Mouse (Mus musculus) ES-E14 (cell line): ENCODE results near the gene Cd9. TPM values are rescaled to one million over a fixed set of nuclear protein-coding genes. Genes with fewer than 3 reads are reported as not detected.
A peak's percentile ranks its signal among the peaks of the same experiment; 100 is the strongest.

Experiments used
- DNase-seq: peaks from one replicate; pipeline ENCODE4 v3.0.0-alpha.2; 2013; ENCODE audit warnings: low read depth, low spot score
- H3K27ac ChIP-seq: 2 replicates; pipeline ENCODE4 v1.5.1; 2012; ENCODE audit warnings: low read depth, mild to moderate bottlenecking, low read length, moderate library complexity, mixed read lengths; ENCODE audit not compliant: poor library complexity, insufficient read depth, severe bottlenecking
- H3K36me3 ChIP-seq: 2 replicates; pipeline ENCODE4 v1.6.1; 2012; ENCODE audit warnings: mild to moderate bottlenecking, low read length, moderate library complexity, mixed read lengths; ENCODE audit not compliant: control insufficient read depth, poor library complexity, insufficient read depth, severe bottlenecking
- H3K4me1 ChIP-seq, 2 experiments: fragments of 150-350 bp in 1 of 2; sonication (generic) in 1 of 2; 2 replicates each; pipeline ENCODE4 v1.6.1; 2012; ENCODE audit warnings: low read length in 2 of 2, mild to moderate bottlenecking in 1 of 2, mixed read lengths in 1 of 2; ENCODE audit not compliant: control insufficient read depth in 2 of 2, insufficient read depth in 2 of 2, poor library complexity in 1 of 2
- H3K4me3 ChIP-seq, 2 experiments: fragments of 150-350 bp in 1 of 2; sonication (generic) in 1 of 2; 2 replicates each; pipeline ENCODE4 v1.5.1; 2012; ENCODE audit warnings: low read length in 2 of 2, low read depth in 1 of 2, mild to moderate bottlenecking in 1 of 2, mixed read lengths in 1 of 2; ENCODE audit not compliant: insufficient read depth in 1 of 2, poor library complexity in 1 of 2, severe bottlenecking in 1 of 2
- H3K9ac ChIP-seq: 2 replicates; pipeline ENCODE4 v1.6.1; 2012; ENCODE audit warnings: low read depth, mild to moderate bottlenecking, low read length, mixed read lengths; ENCODE audit not compliant: poor library complexity, insufficient read depth, severe bottlenecking
- H3K9me3 ChIP-seq: fragments of 150-350 bp; sonication (generic); 2 replicates; pipeline ENCODE4 v1.6.1; 2012; ENCODE audit warnings: low read depth, mild to moderate bottlenecking, low read length; ENCODE audit not compliant: control insufficient read depth, insufficient read depth
- CHD2 ChIP-seq: IDR thresholded peaks from 2 replicates; pipeline ENCODE4 v1.6.1; 2014; ENCODE audit warnings: mild to moderate bottlenecking, low read depth, low read length, inconsistent platforms
- HCFC1 ChIP-seq: IDR thresholded peaks from 2 replicates; pipeline ENCODE4 v1.6.1; 2012; ENCODE audit warnings: low read length, inconsistent platforms, borderline replicate concordance; ENCODE audit not compliant: insufficient read depth
- MAFK ChIP-seq: IDR thresholded peaks from 2 replicates; pipeline ENCODE4 v1.6.1; 2014; ENCODE audit warnings: mild to moderate bottlenecking, low read depth, low read length, inconsistent platforms; ENCODE audit not compliant: insufficient read depth
- ZC3H11A ChIP-seq: IDR thresholded peaks from 2 replicates; pipeline ENCODE4 v1.6.1; 2012; ENCODE audit warnings: low read depth, mild to moderate bottlenecking, inconsistent platforms, low read length, borderline replicate concordance
- ZNF384 ChIP-seq: IDR thresholded peaks from 2 replicates; pipeline ENCODE4 v1.6.1; 2012; ENCODE audit warnings: low read depth, low read length, inconsistent platforms
- in situ Hi-C, 2 experiments: fragments of 600-800 bp; cut with MboI; formaldehyde crosslinking; loops; one replicate each; pipeline ENCODE4 v1.15.1; 2025; ENCODE audit warnings: low sequenced_read_pairs in 2 of 2, inconsistent platforms in 1 of 2; ENCODE audit not compliant: unreplicated experiment in 2 of 2
- total RNA-seq: library from RNA; depleted of rRNA; stranded (reverse); fragments of 300-350 nt; gene quantifications from 2 replicates; pipeline ENCODE4 v1.2.3, GENCODE M21; 2012

Gene Cd9
- total RNA-seq, 1 experiment, result 228 TPM

GRCm38 (mm10) chr6:125509783-125510182 is 15.2 kb upstream of the Cd9 start:
- TF ChIP-seq MAFK (no peak), ZC3H11A (no peak), HCFC1 (no peak)
- Histone ChIP-seq H3K4me3 (no peak overlapping the region), H3K9ac (no peak overlapping the region), H3K9me3 (no peaks in the 10 kb centered on the region), H3K27ac (no peak overlapping the region), H3K36me3 (no peaks in the 10 kb centered on the region), H3K4me1 (peaks cover 8 to 17% of the 10 kb centered on the region in 2 experiments)
- no peak for DNase-seq
- in situ Hi-C loops, result no loop called here

GRCm38 (mm10) chr6:125506427-125506826 is 11.8 kb upstream of the Cd9 start:
- Histone ChIP-seq H3K36me3 (no peaks in the 10 kb centered on the region), H3K27ac (no peak overlapping the region), H3K4me3 (no peak overlapping the region), H3K4me1 (peaks cover 17 to 33% of the 10 kb centered on the region in 2 experiments), H3K9me3 (no peaks in the 10 kb centered on the region), H3K9ac (no peak overlapping the region)
- no peak for TF ChIP-seq ZC3H11A
- no peak for DNase-seq
- in situ Hi-C loops, result no loop called here

GRCm38 (mm10) chr6:125504622-125505355 is 10.2 kb upstream of the Cd9 start:
- Histone ChIP-seq H3K4me3 (no peak overlapping the region), H3K36me3 (no peaks in the 10 kb centered on the region), H3K9ac (no peak overlapping the region), H3K4me1 (peaks cover 17 to 31% of the 10 kb centered on the region in 2 experiments), H3K27ac (peak overlapping the region; percentile 66; the same call in 1 of the 2 replicates), H3K9me3 (no peaks in the 10 kb centered on the region)
- no peak for DNase-seq
- in situ Hi-C loops, result loop anchor here in 1 of 2 experiments (5.0 kb wide), 2 partner anchors 82 to 98 kb away; no protein-coding TSS in a partner anchor
- TF ChIP-seq HCFC1, result no peak
- peak; percentile 32; the same call in 1 of the 2 replicates for TF ChIP-seq CHD2
- TF ChIP-seq ZC3H11A, result 0 out of 2 replicates have a peak, but pooled peaks have one; percentile 35

GRCm38 (mm10) chr6:125503186-125503802 is 8.7 kb upstream of the Cd9 start:
- in situ Hi-C loops, result loop anchor here in 1 of 2 experiments (5.0 kb wide), 2 partner anchors 81 to 99 kb away; no protein-coding TSS in a partner anchor
- no peak overlapping the region for H3K4me3 ChIP-seq
- DNase-seq, result no peak
- H3K4me1 ChIP-seq, result peaks cover 17 to 31% of the 10 kb centered on the region in 2 experiments
- no peak overlapping the region for H3K9ac ChIP-seq
- no peaks in the 10 kb centered on the region for H3K9me3 ChIP-seq
- TF ChIP-seq ZNF384 (no peak), CHD2 (no peak), ZC3H11A (no peak), MAFK (no peak), HCFC1 (no peak)
- H3K27ac ChIP-seq, result no peak overlapping the region
- H3K36me3 ChIP-seq, result no peaks in the 10 kb centered on the region

- Histone ChIP-seq H3K27ac (no peak overlapping the region), H3K36me3 (no peaks in the 10 kb centered on the region), H3K9ac (no peak overlapping the region), H3K4me1 (peaks cover 5 to 19% of the 10 kb centered on the region in 2 experiments; a peak in 2 of 4 replicates), H3K4me3 (no peak overlapping the region), H3K9me3 (no peaks in the 10 kb centered on the region)
- no peak for TF ChIP-seq ZNF384
- no peak for TF ChIP-seq MAFK
- TF ChIP-seq ZC3H11A, result peak; percentile 51; the same call in 1 of the 2 replicates
- DNase-seq, result no peak
- in situ Hi-C loops, result no loop called here
Measured at GRCm38 (mm10) chr6:125498062-125498461, 3.5 kb upstream of the Cd9 start.
